Mouse (Mus musculus) brain, adult 2 months (tissue): Measurements from ENCODE around the gene Mrps21.
"Not testable (repeated sequence)": the region's sequence is repeated elsewhere in the genome, so short reads cannot be mapped to it uniquely, and the experiment has no call there.

Experiments used
- DNase-seq: peaks from one replicate; pipeline ENCODE4 v3.0.0; 2011; ENCODE audit warnings: low read depth, low spot score

Gene Mrps21

DNA sequence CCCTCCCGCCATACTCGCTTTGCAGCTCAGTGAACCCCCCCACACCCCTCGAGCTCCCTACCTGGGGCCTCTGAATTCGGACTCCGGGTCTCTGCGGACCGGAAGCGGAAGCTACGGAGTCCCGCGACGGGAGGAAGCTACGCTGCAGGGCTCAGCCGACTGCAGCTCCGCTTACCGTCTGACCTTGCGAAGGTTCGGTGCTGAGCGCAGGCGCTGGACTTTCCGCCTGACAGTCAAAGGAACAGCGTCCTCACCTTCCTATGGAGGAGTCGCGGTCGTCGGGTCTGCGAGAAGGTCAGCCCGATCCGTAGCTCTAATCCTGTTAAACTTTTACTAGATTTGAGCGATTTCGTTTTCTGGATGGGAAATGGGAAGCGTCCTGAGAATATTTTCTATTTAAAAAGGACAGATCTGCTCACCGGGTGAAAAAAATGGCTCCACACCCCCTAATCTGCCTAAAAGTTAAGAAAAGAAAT is at the start of gene Mrps21:
Gene Mrps21, minus strand, starts transcription at position 128 of the 476 bp plus-strand sequence.
- peak; percentile 97 for DNase-seq

DNA sequence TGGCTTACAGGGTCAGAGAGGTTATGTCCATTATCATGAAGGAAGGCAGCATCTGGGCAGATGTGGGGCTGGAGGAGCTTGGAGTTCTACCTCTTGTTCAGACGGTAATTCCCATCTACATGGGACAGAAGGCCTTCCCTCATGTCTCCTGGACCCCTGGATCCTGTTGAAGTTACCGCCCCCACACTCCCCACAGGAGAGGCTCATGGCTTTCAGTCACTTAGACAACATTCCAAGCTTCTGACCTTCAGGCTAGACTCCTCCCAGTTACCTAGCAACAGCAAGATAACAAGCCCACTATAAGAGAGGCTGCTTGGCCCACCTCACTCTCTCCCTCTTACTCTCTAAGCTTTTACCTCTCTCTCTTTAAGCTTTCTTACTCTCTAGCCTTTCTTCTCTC is 49.2 kb upstream of the Mrps21 start:
- not testable (repeated sequence) for DNase-seq

DNA sequence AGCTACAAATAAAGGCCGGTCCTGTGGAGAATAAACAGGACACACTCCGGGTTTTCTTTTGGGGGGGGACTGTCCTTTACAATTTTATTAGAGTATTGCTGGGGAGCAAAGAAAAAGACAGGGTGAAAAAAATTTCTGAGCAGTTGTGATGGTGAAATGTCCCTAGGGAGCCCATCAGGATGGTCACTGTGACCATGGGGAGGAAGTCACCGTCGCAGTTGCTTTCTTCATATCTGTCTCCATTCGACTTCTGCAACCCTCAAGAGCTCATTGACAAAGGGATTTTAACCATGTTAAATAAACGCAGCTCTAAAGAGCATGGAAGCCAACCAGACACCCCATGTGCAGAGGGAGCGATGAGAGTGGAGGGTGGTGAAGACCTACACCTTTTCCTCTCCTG is 45.4 kb upstream of the Mrps21 start:
- no peak for DNase-seq

DNA sequence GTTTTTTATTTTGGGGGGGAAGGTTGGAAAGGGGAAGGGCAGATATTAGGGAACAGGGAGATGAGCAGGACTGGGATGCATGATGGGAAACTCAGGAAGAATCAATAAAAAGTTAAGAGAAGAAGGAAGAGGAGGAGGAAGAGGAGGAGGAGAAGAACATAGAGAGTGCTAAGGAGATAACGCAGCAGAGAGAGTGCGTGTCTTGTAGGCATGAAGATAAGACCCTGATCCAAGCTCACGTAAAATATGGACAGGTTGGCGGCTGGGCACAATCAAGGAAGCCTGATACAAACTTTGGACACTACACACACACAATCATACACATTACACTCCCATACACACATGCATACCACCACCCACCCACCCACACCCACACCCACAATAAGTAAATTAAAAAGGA is 43.4 kb upstream of the Mrps21 start:
- no peak for DNase-seq

DNA sequence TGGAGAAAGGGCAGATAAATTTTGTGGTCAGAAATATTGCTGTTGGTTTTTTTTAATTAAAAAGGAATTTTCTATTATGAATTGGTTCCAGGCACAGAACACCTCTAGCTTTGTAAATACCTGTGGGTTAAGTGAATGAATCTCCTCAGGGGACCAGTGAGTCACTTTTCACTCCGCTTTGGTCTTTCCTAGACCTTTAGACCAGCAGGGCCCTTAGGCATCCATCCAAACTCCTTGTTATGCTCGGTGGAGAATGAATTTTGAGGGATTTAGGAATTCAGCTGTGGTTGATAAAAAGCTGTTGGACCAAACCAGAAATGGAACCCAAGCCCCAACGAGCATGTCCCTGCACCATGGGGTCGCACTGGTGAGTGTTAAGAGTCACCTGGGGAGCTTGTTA is 36.3 kb upstream of the Mrps21 start:
- no peak for DNase-seq

GRCm38 (mm10) chr3:95906860-95907259 is 35.5 kb upstream of the Mrps21 start:
- DNase-seq = peak; percentile 57

- DNase-seq = peak; percentile 74
Measured at GRCm38 (mm10) chr3:95905940-95906492, 34.7 kb upstream of the Mrps21 start.

- peak; percentile 94 for DNase-seq
Measured at GRCm38 (mm10) chr3:95905146-95905939, 34.0 kb upstream of the Mrps21 start.

GRCm38 (mm10) chr3:95904568-95904967 is 33.2 kb upstream of the Mrps21 start, which contains the start of gene Car14:
Gene Car14, minus strand, starts transcription at chr3:95904691.
- peak; percentile 32 for DNase-seq

DNA sequence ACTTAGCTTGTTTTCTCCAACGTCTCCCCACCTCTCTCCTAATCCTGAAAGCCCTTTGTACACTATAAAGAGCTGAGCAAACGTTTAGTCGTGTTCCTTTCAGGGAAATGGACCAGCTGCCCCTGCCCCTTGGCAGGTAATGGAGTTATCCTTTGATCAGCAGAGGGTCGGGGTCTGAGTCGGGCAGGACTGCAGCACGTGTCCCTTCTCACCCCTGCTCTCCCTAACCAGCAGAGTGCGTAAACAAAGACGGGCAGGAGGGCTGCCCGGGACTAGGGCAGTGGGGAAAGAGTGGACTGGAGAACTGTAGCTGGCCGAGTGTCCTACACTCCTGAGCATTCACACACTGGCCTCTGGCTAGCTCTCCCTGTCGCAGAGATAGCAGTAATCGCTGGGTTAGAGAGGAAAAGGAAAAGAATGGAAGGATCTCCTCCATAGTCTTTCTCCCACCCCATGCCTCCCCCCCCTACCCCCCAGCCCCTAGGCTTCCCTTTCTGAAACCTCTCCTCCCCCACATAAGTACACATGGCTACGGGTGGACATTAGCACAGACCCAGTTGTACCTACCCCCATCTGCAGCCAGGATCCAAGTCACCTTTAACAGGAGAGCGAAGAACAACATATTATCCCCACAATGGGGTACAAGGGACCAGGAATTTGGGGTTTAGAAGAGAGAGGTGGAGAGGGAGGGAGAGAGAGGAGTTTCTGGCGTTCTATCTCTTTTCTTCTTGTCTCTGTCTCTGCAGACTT is 32.6 kb upstream of the Mrps21 start:
- DNase-seq = no peak

- peak; percentile 69 for DNase-seq
Measured at GRCm38 (mm10) chr3:95902643-95903042, 31.3 kb upstream of the Mrps21 start.

- no peak for DNase-seq
Measured at GRCm38 (mm10) chr3:95902373-95902625, 31.0 kb upstream of the Mrps21 start.

GRCm38 (mm10) chr3:95901616-95902372 is 30.5 kb upstream of the Mrps21 start:
- no peak for DNase-seq

DNA sequence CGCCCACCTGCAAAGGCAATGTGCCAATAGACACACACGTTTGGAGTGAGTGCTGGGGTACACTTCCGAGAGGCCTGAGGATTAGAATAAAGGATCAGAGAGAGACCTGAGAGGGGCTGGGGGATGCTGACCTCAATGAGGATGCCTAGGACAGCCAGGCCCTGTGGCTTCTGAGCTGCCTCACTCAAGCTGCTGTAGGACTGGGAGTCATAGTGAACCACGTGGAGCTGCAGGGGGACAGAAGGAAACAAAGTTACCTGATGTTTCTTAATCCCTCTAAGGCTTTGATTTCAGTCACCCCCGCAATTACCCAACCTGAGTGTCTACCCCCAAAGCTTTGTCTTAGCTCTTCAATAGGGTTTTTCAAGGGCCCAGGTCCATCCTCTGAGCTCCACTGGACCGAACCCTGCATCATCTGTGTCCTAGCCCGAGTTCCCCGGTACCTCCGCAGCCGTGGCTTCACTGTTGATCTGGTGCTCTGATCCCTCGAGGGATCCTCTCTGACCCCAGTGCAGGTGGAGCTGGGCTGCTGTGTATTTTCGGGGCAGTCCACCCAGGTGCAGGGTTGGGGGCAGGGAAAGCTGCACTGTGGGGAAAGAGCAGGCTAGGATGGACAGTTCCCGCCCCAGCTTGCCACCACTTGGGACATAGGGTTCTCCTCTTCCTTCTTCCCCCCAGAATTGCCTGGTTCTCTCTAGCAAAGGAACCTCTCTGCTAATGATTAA is 28.6 kb upstream of the Mrps21 start:
- no peak for DNase-seq

DNA sequence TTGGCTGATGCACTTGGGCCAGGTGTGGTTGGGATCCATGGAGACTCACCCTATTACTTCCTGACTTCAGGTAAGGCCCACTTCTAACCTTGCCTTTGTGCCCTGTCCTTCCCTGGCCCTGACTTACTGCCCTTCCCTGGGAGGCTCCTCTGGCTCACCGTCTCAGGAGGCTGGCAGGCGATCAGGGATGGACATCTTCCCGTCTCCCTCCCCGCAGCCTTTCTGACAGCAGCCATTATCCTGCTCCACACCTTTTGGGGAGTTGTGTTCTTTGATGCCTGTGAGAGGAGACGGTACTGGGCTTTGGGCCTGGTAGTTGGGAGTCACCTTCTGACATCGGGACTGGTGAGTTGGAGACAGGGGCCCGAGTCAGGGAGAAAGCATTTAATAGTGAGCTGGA is 24.2 kb upstream of the Mrps21 start:
- DNase-seq = not testable (repeated sequence)

GRCm38 (mm10) chr3:95894317-95895160 is 23.2 kb upstream of the Mrps21 start:
- DNase-seq = peak; percentile 68

DNA sequence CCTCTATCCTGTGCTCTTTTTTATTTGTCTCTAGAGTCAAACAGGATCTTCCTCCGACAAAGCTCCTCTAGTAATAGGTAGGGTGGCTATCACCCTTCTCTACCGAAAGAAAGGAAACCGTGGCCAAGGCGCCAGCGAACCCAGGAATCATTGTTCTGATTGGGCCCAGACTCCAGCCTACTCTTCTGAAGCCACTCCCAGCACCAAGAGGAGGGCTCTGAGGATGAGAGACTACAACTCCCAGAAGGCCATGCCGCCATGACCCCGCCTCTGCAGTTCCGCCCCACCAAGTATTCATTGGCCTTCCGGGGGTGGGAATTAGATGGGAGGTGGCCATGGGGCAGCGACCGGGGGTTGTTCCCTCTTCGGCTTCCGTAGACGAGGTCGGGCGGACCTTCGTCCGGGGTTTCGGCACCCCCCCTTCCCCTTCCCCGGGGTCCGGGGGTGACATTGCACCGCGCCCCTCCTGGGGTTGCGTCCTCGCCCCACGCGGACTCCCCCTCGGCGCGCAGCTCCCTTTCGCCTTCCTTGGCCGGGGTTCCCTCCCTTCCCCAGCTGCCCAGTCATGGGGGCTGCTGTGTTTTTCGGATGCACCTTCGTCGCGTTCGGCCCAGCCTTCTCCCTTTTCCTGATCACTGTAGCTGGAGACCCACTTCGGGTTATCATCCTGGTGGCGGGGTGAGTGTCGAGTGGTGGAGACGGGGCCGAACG is 22.4 kb upstream of the Mrps21 start, which contains the start of gene Aph1a:
Gene Aph1a, plus strand, starts transcription at position 364 of the 711 bp plus-strand sequence.
- peak; percentile 100 for DNase-seq

DNA sequence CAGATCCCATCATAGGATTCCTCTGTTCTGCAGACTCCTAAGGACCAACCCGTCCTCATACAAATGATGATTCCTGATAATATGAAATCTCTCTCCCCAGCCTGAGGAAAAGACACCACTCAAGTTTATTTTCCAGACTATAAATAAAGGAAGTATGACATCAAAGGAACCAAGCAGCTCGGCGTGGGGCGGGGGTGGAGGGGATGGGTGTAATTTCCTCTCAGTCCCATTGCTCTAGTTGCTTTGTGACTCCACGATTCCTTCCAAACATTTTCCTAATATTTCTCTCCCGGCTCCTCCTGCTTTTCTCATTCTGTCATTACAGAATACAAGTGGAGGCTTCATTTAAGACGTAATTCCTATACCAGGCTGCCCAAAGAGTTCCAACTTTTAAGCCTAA is 21.8 kb upstream of the Mrps21 start:
- no peak for DNase-seq
